9 mouse cellular contexts compared by ENCODE assay signal in genomic region chr4:150808471-150808847, GRCm38 (mm10). TPM values are rescaled to one million over a fixed set of nuclear protein-coding genes. Genes with fewer than 3 reads are reported as not detected.
DNase-seq lines count a peak whose midpoint lies in the region; ATAC-seq and TF ChIP-seq lines count a peak whose summit lies in the region.
"Had no signal": no experiment of that assay in that cellular context is flagged by ENCODE, and none has a peak within 500 bp of the region (broad histone marks: within the 10 kb centered on the region; RNA-seq: fewer than 3 reads in every experiment).

No protein-coding gene starts in this region.

- ATAC-seq in neural tube, embryonic 15.5 days (ENCODE audit: low FRiP score), result no peak; the same call in 1 of the 2 replicates
- peak; percentile 63 for ATAC-seq in intestine, postnatal 0 days

- H3K9ac ChIP-seq in neural tube, embryonic 15.5 days (replicated peaks), result no peak overlapping the region
- H3K9ac ChIP-seq in intestine, postnatal 0 days (ENCODE audit: low read depth, low read length), result 0 out of 2 replicates have a peak overlapping the region, but pooled peaks have one; percentile 17

- H3K9me3 ChIP-seq in neural tube, embryonic 15.5 days (replicated peaks), result no peaks in the 10 kb centered on the region
- H3K9me3 ChIP-seq in intestine, postnatal 0 days (ENCODE audit: control insufficient read depth), result no peaks in the 10 kb centered on the region

- H3K27ac ChIP-seq in neural tube, embryonic 15.5 days (replicated peaks), result peak overlapping the region; percentile 6; the same call in 1 of the 2 replicates
- H3K27ac ChIP-seq in intestine, postnatal 0 days (ENCODE audit: low read depth, low read length), result peak overlapping the region; percentile 21; the same call in 1 of the 2 replicates

- H3K36me3 ChIP-seq in neural tube, embryonic 15.5 days, result no peaks in the 10 kb centered on the region
- no peaks in the 10 kb centered on the region for H3K36me3 ChIP-seq in intestine, postnatal 0 days (ENCODE audit: control insufficient read depth, insufficient read depth)

- peaks cover 20% of the 10 kb centered on the region for H3K4me1 ChIP-seq in neural tube, embryonic 15.5 days
- H3K4me1 ChIP-seq in intestine, postnatal 0 days (replicated peaks; ENCODE audit: control insufficient read depth, insufficient read depth, low read length), result peaks cover 8% of the 10 kb centered on the region

- no peak overlapping the region for H3K4me3 ChIP-seq in neural tube, embryonic 15.5 days (replicated peaks)
- no peak overlapping the region for H3K4me3 ChIP-seq in intestine, postnatal 0 days (ENCODE audit: low read depth, low read length)

- no peaks in the 10 kb centered on the region for H3K27me3 ChIP-seq in neural tube, embryonic 15.5 days (replicated peaks)
- no peaks in the 10 kb centered on the region for H3K27me3 ChIP-seq in intestine, postnatal 0 days (replicated peaks; ENCODE audit: control insufficient read depth, insufficient read depth, low read length)

- DNase-seq in neural tube, embryonic 10.5 days (ENCODE audit: extremely low spot score, low spot score), result no peak
- DNase-seq in c-Kit-positive CD71-positive TER-119-negative erythroid progenitor cells, embryonic 14.5 days (ENCODE audit: low read depth), result peak; percentile 19
- peak; percentile 15 for DNase-seq in thymus, postnatal 25 days
- DNase-seq in spleen, adult 12 weeks (ENCODE audit: low spot score), result no peak
- no peak for DNase-seq in left cerebral cortex, adult 11 months (ENCODE audit: low spot score)
- DNase-seq: cerebellum, adult 9-11 months; gastrocnemius, postnatal 10 days had no signal

- WGBS in neural tube, embryonic 15.5 days, result 46% methylated on average over 12 of the region's 12 CpGs
- 15% methylated on average over 12 of the region's 12 CpGs for WGBS in intestine, postnatal 0 days

- no peak overlapping the region for H3K4me2 ChIP-seq in neural tube, embryonic 15.5 days
- peak overlapping the region; percentile 25 for H3K4me2 ChIP-seq in intestine, postnatal 0 days (replicated peaks; ENCODE audit: low read depth)

- TF ChIP-seq CTCF in intestine, postnatal 0 days (IDR thresholded peaks at IDR 0.05; ENCODE audit: low read depth), result no peak

RNA-seq across cellular contexts. Expression of gene Errfi1, which starts 45.3 kb away (rescaled TPM):
- 51.8 and 57.4 TPM in 2 replicates for polyA plus RNA-seq in neural tube, embryonic 15.5 days (2015; fragmentation: Nextera tagmentation; extraction: Ambion mirVana)
- polyA plus RNA-seq in intestine, postnatal 0 days (2015; fragmentation: Nextera tagmentation; extraction: Ambion mirVana), result 27.2 and 27.7 TPM in 2 replicates

Comparison
In these comparisons a context has a peak if more than half of its experiments do, and no peak if none do; other contexts are left out.
1. DNase-seq: peak in c-Kit-positive CD71-positive TER-119-negative erythroid progenitor cells, embryonic 14.5 days (single experiment) and thymus, postnatal 25 days (single experiment); none in neural tube, embryonic 10.5 days (single experiment), spleen, adult 12 weeks (single experiment) and left cerebral cortex, adult 11 months (single experiment).